Mouse (Mus musculus) erythroblast, embryonic 14.5 days (primary cell): ENCODE results near the gene Tmem220.

Source experiments
- GATA1 ChIP-seq: IDR thresholded peaks from 2 replicates; pipeline ENCODE4 v1.6.1; 2012; ENCODE audit warnings: low read length, inconsistent platforms, mixed read lengths
- TAL1 ChIP-seq: IDR thresholded peaks from 3 replicates; pipeline ENCODE4 v1.6.1; 2012; ENCODE audit warnings: low read length, inconsistent platforms, mixed read lengths

GRCm38 (mm10) chr11:67022354-67023115 is 2.4 kb upstream of the Tmem220 start:
- TF ChIP-seq GATA1 (no peak), TAL1 (no peak)
